Mouse (Mus musculus) forebrain, embryonic 11.5 days (tissue): ENCODE data around the gene Olfr1324. TPM values are rescaled to one million over a fixed set of nuclear protein-coding genes. Genes with fewer than 3 reads are reported as not detected.
"Not testable (repeated sequence)": the region's sequence is repeated elsewhere in the genome, so short reads cannot be mapped to it uniquely, and the experiment has no call there.

ENCODE experiments used
- ATAC-seq: fragments of 200-750 bp; cut with Nextera tagmentation; replicated peaks from 2 replicates; pipeline ENCODE4 v1.8.0; 2017; ENCODE audit warnings: moderate TSS enrichment; ENCODE audit not compliant: low FRiP score
- DNase-seq: peaks from one replicate; pipeline ENCODE4 v3.0.0-alpha.2; 2017; ENCODE audit warnings: low spot score
- H3K27ac ChIP-seq: fragments of 300-500 bp; sonication (generic); 2 replicates; pipeline ENCODE4 v1.5.1; 2014; ENCODE audit warnings: low read depth, low read length
- H3K27me3 ChIP-seq: fragments of 300-500 bp; sonication (generic); 2 replicates; pipeline ENCODE4 v1.6.1; 2014; ENCODE audit warnings: mild to moderate bottlenecking, low read length, mixed read lengths; ENCODE audit not compliant: control insufficient read depth, insufficient read depth
- H3K36me3 ChIP-seq: fragments of 300-500 bp; sonication (generic); 2 replicates; pipeline ENCODE4 v1.6.1; 2014; ENCODE audit warnings: mild to moderate bottlenecking, low read length, moderate library complexity, mixed read lengths; ENCODE audit not compliant: control insufficient read depth, insufficient read depth
- H3K4me1 ChIP-seq: fragments of 300-500 bp; sonication (generic); replicated peaks from 2 replicates; pipeline ENCODE4 v1.6.1; 2014; ENCODE audit warnings: low read length, mixed read lengths; ENCODE audit not compliant: control insufficient read depth, insufficient read depth
- H3K4me2 ChIP-seq: fragments of 300-500 bp; sonication (generic); 2 replicates; pipeline ENCODE4 v1.6.1; 2014; ENCODE audit warnings: low read depth, mild to moderate bottlenecking, low read length, moderate library complexity, mixed read lengths; ENCODE audit not compliant: severe bottlenecking
- H3K4me3 ChIP-seq: fragments of 300-500 bp; sonication (generic); 2 replicates; pipeline ENCODE4 v1.5.1; 2014; ENCODE audit warnings: low read depth, low read length
- H3K9ac ChIP-seq: fragments of 300-500 bp; sonication (generic); 2 replicates; pipeline ENCODE4 v1.6.1; 2014; ENCODE audit warnings: low read length
- H3K9me3 ChIP-seq: fragments of 300-500 bp; sonication (generic); 2 replicates; pipeline ENCODE4 v1.6.1; 2016; ENCODE audit warnings: low read length, mixed read lengths; ENCODE audit not compliant: control insufficient read depth
- WGBS: fragments of 180-500 bp; shearing (Covaris S2); extraction: QIAGEN DNeasy Blood & Tissue Kit; methylation state at CpG from one replicate; pipeline ENCODE4 v1.1.7; 2014; 5-methylcytosine and 5-hydroxymethylcytosine counted together
- polyA plus RNA-seq: library from polyadenylated mRNA; unstranded; fragments of >200 nt; fragmentation: Nextera tagmentation; extraction: Ambion mirVana; gene quantifications from 2 replicates; pipeline ENCODE4 v1.2.1, GENCODE M21; 2014

The Olfr1324 gene
- not detected in 2 replicates for polyA plus RNA-seq

GRCm38 (mm10) chrX:50428398-50428797 is at the start of gene Olfr1324:
Gene Olfr1324 (minus strand): TSS chrX:50428498.
- Histone ChIP-seq H3K9ac (no peak within 1 kb of the TSS), H3K4me1 (no peaks in the 10 kb centered on the region), H3K4me3 (no peak within 1 kb of the TSS), H3K27ac (no peak within 1 kb of the TSS), H3K27me3 (no peaks in the 10 kb centered on the region), H3K36me3 (no peaks in the 10 kb centered on the region), H3K9me3 (no peaks in the 10 kb centered on the region), H3K4me2 (no peak within 1 kb of the TSS)
- 92% methylated on average over 1 of the region's 1 CpGs for WGBS
- ATAC-seq (no peak), DNase-seq (no peak)

DNA sequence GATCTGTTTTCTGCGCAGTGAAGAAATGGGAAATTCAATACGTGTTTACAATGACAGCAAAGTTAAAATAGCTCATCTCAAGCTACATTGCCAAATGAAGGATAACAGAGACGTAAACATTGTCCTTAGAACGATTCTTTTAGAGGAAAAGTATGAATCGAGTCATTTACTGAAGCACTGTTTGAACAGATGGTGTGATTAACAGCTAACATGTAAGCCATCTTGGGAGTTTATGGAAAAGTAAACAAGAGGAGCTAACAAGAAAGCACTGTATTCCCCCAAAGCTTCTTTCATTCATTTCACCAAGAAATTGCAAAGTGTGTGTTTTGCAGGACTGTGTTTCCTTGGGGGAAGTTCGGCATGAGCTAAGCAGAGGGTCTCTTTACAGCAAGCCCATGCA is 42.0 kb upstream of the Olfr1324 start:
- H3K4me1 ChIP-seq, H3K27ac ChIP-seq, H3K36me3 ChIP-seq, H3K4me3 ChIP-seq, H3K9ac ChIP-seq, H3K4me2 ChIP-seq, DNase-seq, H3K9me3 ChIP-seq, H3K27me3 ChIP-seq, ATAC-seq: not testable (repeated sequence)
- WGBS = 81% methylated on average over 6 of the region's 6 CpGs

- Histone ChIP-seq H3K4me2 (no peak overlapping the region), H3K27ac (no peak overlapping the region), H3K4me3 (no peak overlapping the region), H3K9me3 (no peaks in the 10 kb centered on the region), H3K9ac (no peak overlapping the region), H3K4me1 (no peaks in the 10 kb centered on the region), H3K27me3 (no peaks in the 10 kb centered on the region), H3K36me3 (no peaks in the 10 kb centered on the region)
- 25% methylated on average over 1 of the region's 1 CpGs for WGBS
- DNase-seq (no peak), ATAC-seq (no peak)
Observed at GRCm38 (mm10) chrX:50456136-50456535, 27.8 kb upstream of the Olfr1324 start.

DNA sequence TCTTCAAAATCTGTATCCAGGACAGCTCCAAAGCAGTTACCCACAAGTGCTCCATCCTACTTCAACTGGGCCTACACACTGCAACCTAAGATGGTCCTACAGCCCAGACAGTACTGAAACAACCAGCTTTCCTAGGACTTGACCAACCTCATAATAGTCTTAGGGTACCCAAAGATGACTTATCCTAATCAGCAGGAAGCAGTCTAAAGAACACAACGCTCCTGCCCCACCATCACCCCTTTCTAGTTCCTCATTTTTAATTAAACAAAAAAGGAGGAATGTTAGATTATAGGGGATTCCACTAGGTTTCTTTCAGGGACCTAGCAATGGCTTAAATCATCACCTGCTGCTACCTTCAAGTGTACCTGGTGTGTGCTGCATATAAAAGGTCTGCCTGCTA is 15.1 kb upstream of the Olfr1324 start:
- Histone ChIP-seq H3K4me3 (no peak overlapping the region), H3K4me2 (no peak overlapping the region), H3K27me3 (no peaks in the 10 kb centered on the region), H3K9ac (no peak overlapping the region), H3K27ac (no peak overlapping the region), H3K36me3 (no peaks in the 10 kb centered on the region), H3K9me3 (no peaks in the 10 kb centered on the region), H3K4me1 (no peaks in the 10 kb centered on the region)
- WGBS = 70% methylated on average over 1 of the region's 1 CpGs
- ATAC-seq = no peak
- no peak for DNase-seq

- 94% methylated on average over 1 of the region's 1 CpGs for WGBS
- DNase-seq = no peak
Observed at GRCm38 (mm10) chrX:50442696-50443095, 14.4 kb upstream of the Olfr1324 start.

DNA sequence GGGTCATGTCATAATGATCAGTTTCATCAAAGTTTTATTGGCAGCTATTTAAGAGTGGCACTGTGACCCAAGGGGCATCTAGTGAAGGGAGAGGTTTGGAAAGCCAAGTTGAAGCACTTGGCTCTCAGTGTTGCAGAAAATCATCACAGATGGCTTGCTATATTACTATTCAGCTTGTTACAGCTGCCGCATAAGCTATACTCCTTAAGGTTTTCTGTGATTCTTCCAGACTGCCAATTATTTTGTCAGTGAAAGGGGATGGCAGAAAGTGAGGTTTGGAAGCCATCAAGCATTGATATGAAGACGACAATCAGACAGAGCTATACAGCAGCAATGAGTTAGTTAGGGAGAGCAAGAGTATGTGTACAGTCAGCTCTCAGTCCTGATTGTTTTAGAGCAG is 4.2 kb upstream of the Olfr1324 start:
- ATAC-seq (no peak), DNase-seq (no peak)
- H3K27ac ChIP-seq = no peak overlapping the region
- H3K9ac ChIP-seq = no peak overlapping the region
- 79% methylated on average over 2 of the region's 2 CpGs for WGBS
- no peaks in the 10 kb centered on the region for H3K9me3 ChIP-seq
- no peaks in the 10 kb centered on the region for H3K36me3 ChIP-seq
- no peaks in the 10 kb centered on the region for H3K4me1 ChIP-seq
- no peak overlapping the region for H3K4me3 ChIP-seq
- no peak overlapping the region for H3K4me2 ChIP-seq
- H3K27me3 ChIP-seq = no peaks in the 10 kb centered on the region

More at GRCm38 (mm10) chrX:50442696-50443095, 14.4 kb upstream of the Olfr1324 start:
- Histone ChIP-seq H3K4me3 (no peak overlapping the region), H3K9ac (no peak overlapping the region), H3K9me3 (no peaks in the 10 kb centered on the region), H3K4me2 (no peak overlapping the region), H3K27ac (no peak overlapping the region), H3K27me3 (no peaks in the 10 kb centered on the region), H3K36me3 (no peaks in the 10 kb centered on the region), H3K4me1 (no peaks in the 10 kb centered on the region)
- ATAC-seq = no peak

DNA sequence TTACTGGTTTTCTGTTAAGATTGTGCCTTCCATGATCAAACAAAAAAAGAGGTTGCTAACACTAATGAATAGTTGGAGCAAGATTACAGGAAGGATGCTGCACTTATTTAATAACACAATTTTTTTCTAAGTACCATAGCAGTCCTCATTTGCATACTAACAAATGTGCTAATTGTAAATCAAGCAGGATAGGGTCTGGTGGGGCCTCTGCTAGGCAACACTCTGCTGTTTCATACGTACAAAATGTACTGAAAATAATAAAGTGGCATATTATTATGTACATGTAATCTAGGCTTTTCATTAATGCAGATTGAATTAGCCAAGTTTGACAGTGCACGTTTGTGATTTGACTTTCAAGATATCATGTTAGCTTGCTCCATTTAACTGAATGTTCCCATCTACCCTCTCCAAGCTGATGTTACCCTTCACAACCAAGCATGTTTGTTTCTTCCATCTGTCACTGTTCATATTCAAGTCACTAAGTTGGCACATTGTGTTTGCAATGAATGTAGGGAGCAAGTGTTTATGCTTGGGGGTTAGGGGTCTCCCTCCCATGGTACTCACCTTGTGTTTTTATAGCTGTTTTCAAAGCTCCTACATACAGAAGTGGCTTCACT is 478 bp downstream of the Olfr1324 start:
- Histone ChIP-seq H3K27ac (no peak overlapping the region), H3K9ac (no peak overlapping the region), H3K9me3 (no peaks in the 10 kb centered on the region), H3K36me3 (no peaks in the 10 kb centered on the region), H3K27me3 (no peaks in the 10 kb centered on the region), H3K4me2 (no peak overlapping the region), H3K4me1 (no peaks in the 10 kb centered on the region), H3K4me3 (no peak overlapping the region)
- WGBS = 66% methylated on average over 2 of the region's 2 CpGs
- DNase-seq (no peak), ATAC-seq (no peak)

- no peaks in the 10 kb centered on the region for H3K36me3 ChIP-seq
- no peaks in the 10 kb centered on the region for H3K4me1 ChIP-seq
- WGBS = 82% methylated on average over 3 of the region's 3 CpGs
- H3K27me3 ChIP-seq = no peaks in the 10 kb centered on the region
- no peak overlapping the region for H3K27ac ChIP-seq
- ATAC-seq (no peak), DNase-seq (no peak)
- H3K9ac ChIP-seq = no peak overlapping the region
- no peaks in the 10 kb centered on the region for H3K9me3 ChIP-seq
- H3K4me3 ChIP-seq = no peak overlapping the region
- no peak overlapping the region for H3K4me2 ChIP-seq
Observed at GRCm38 (mm10) chrX:50425899-50426436, 2.3 kb downstream of the Olfr1324 start.

GRCm38 (mm10) chrX:50410361-50410760 is 17.9 kb downstream of the Olfr1324 start:
- not testable (repeated sequence) for H3K4me2 ChIP-seq, H3K27me3 ChIP-seq, H3K36me3 ChIP-seq, DNase-seq, ATAC-seq, H3K4me3 ChIP-seq, H3K9me3 ChIP-seq, H3K9ac ChIP-seq, H3K27ac ChIP-seq, H3K4me1 ChIP-seq
- 90% methylated on average over 8 of the region's 8 CpGs for WGBS
